Mouse (Mus musculus) C2C12 (cell line): ENCODE data around the gene Nsun2.

Experiments used
- CTCF ChIP-seq: IDR thresholded peaks from one replicate; pipeline ENCODE4 v1.5.1; 2011; ENCODE audit not compliant: control insufficient read depth, insufficient read depth, insufficient read length
- MAX ChIP-seq: IDR thresholded peaks from one replicate; pipeline ENCODE4 v1.6.1; 2011; ENCODE audit warnings: mild to moderate bottlenecking, control low read depth
- MYOD1 ChIP-seq: IDR thresholded peaks from one replicate; pipeline ENCODE4 v1.6.1; 2011; ENCODE audit warnings: low read depth; ENCODE audit not compliant: control insufficient read depth, insufficient read length
- MYOG ChIP-seq: IDR thresholded peaks from one replicate; pipeline ENCODE4 v1.6.1; 2011; ENCODE audit not compliant: control insufficient read depth, insufficient read length; ENCODE audit errors: extremely low read depth

DNA sequence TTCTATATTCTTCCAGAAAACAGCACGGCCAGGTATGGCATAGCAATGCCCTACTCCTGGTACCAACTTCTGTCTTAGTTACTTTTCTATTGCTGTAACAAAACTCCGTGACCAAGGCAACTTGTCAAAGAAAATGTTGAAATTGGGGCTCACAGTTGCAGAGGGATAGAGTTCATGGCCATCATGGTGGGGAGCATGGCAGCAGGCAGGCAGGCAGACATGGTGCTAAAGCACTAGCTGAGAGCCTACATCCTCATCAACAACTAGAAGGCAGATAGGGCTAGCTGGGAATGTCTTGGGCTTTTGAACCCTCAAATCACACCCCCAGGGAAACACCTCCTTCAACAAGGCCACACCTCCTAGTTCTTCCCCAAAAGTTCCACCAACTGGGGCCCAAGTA, 17.3 kb downstream of the Nsun2 start:
- TF ChIP-seq CTCF (no peak), MAX (no peak), MYOG (no peak), MYOD1 (no peak)
